In the genomic region with DNA sequence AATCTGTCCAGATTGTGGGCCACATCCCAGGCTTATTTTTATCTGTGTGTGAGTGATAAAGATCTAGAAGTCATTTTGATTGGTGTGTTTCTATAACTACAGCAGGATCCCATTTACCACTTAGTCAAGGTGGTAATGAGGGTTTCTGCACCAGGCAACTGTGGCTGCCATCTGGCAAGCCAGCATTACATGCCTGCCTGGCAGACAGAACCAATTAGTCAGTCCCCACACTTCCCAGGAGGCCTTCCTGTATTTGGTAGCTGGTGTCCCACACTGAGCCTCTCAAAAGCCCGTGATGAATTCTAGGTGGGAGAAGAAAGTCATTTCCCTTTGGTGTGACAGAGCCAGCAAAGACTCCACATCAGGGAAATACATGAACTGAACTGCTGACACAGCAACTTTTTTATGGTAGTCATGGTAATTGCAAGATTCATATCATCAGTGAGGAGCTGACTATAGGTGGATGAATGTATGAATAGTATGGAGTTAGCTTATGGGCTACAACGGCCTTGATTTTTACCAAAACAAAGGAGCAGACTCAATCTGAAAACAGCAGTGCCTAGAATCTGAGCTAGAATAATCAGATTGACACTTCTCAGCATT, we compare ENCODE assay signal across 13 mouse cellular contexts. TPM values are rescaled to one million over a fixed set of nuclear protein-coding genes. Genes with fewer than 3 reads are reported as not detected.
A peak's percentile ranks its signal among the peaks of the same experiment; 100 is the strongest.
DNase-seq lines count a peak whose midpoint lies in the region; ATAC-seq lines count a peak whose summit lies in the region.
"Had no signal": no experiment of that assay in that cellular context is flagged by ENCODE, and none has a peak within 500 bp of the region (broad histone marks: within the 10 kb centered on the region; RNA-seq: fewer than 3 reads in every experiment).

No protein-coding gene starts in this region.

- H3K27me3 ChIP-seq in forebrain, embryonic 11.5 days (ENCODE audit: control insufficient read depth, insufficient read depth, low read length): no peaks in the 10 kb centered on the region
- H3K27me3 ChIP-seq in forebrain, embryonic 10.5 days (ENCODE audit: poor library complexity, severe bottlenecking): no peaks in the 10 kb centered on the region
- no peaks in the 10 kb centered on the region for H3K27me3 ChIP-seq in limb, embryonic 10.5 days (ENCODE audit: low read depth, poor library complexity, severe bottlenecking)
- no peaks in the 10 kb centered on the region for H3K27me3 ChIP-seq in intestine, embryonic 15.5 days (replicated peaks)
- H3K27me3 ChIP-seq: lung, embryonic 15.5 days; neural tube, embryonic 13.5 days; stomach, embryonic 15.5 days had no signal

- no peak overlapping the region for H3K9ac ChIP-seq in forebrain, embryonic 11.5 days (ENCODE audit: low read length)
- no peak overlapping the region for H3K9ac ChIP-seq in intestine, embryonic 15.5 days
- H3K9ac ChIP-seq: lung, embryonic 15.5 days; neural tube, embryonic 13.5 days; stomach, embryonic 15.5 days had no signal

- ATAC-seq in forebrain, embryonic 11.5 days (replicated peaks; ENCODE audit: low FRiP score): peak; percentile 49; the same call in 1 of the 2 replicates
- ATAC-seq in intestine, embryonic 15.5 days: no peak

- H3K9me3 ChIP-seq in forebrain, embryonic 11.5 days (ENCODE audit: control insufficient read depth, low read length): no peaks in the 10 kb centered on the region
- no peaks in the 10 kb centered on the region for H3K9me3 ChIP-seq in forebrain, embryonic 10.5 days
- no peaks in the 10 kb centered on the region for H3K9me3 ChIP-seq in limb, embryonic 10.5 days (replicated peaks)
- H3K9me3 ChIP-seq in intestine, embryonic 15.5 days: no peaks in the 10 kb centered on the region
- H3K9me3 ChIP-seq: lung, embryonic 15.5 days; neural tube, embryonic 13.5 days; stomach, embryonic 15.5 days had no signal

- 71% methylated on average over 2 of the region's 2 CpGs for WGBS in forebrain, embryonic 11.5 days
- WGBS in forebrain, embryonic 10.5 days: 76% methylated on average over 2 of the region's 2 CpGs
- WGBS in limb, embryonic 10.5 days: 51% methylated on average over 2 of the region's 2 CpGs
- WGBS in intestine, embryonic 15.5 days: 66% methylated on average over 2 of the region's 2 CpGs

- no peak for DNase-seq in forebrain, embryonic 11.5 days (ENCODE audit: low spot score)
- no peak for DNase-seq in forebrain, embryonic 10.5 days (ENCODE audit: extremely low spot score, low spot score)
- DNase-seq in cerebellum, adult 18-20 months: peak; percentile 7 to 13
- peak; percentile 7 to 21 for DNase-seq in frontal cortex, adult 2 months (ENCODE audit: extremely low spot score in 1 of 2, low spot score in 1 of 2)
- DNase-seq in limb, embryonic 10.5 days (ENCODE audit: low spot score): peak; percentile 50
- DNase-seq in adrenal gland, postnatal 10 days: no peak
- no peak for DNase-seq in kidney, postnatal 36 days

- no peak overlapping the region for H3K4me3 ChIP-seq in forebrain, embryonic 11.5 days (ENCODE audit: low read depth, low read length)
- H3K4me3 ChIP-seq in forebrain, embryonic 10.5 days: no peak overlapping the region
- H3K4me3 ChIP-seq in limb, embryonic 10.5 days: no peak overlapping the region
- no peak overlapping the region for H3K4me3 ChIP-seq in intestine, embryonic 15.5 days (replicated peaks)
- H3K4me3 ChIP-seq: lung, embryonic 15.5 days; neural tube, embryonic 13.5 days; stomach, embryonic 15.5 days had no signal

- no peak overlapping the region for H3K4me2 ChIP-seq in forebrain, embryonic 11.5 days (ENCODE audit: low read depth, low read length, severe bottlenecking)
- H3K4me2 ChIP-seq in intestine, embryonic 15.5 days (replicated peaks): no peak overlapping the region
- H3K4me2 ChIP-seq: lung, embryonic 15.5 days; neural tube, embryonic 13.5 days; stomach, embryonic 15.5 days had no signal

- no peak overlapping the region for H3K27ac ChIP-seq in forebrain, embryonic 11.5 days (ENCODE audit: low read depth, low read length)
- H3K27ac ChIP-seq in forebrain, embryonic 10.5 days: no peak overlapping the region
- H3K27ac ChIP-seq in limb, embryonic 10.5 days: peak overlapping the region; percentile 61
- H3K27ac ChIP-seq in intestine, embryonic 15.5 days: no peak overlapping the region
- H3K27ac ChIP-seq: lung, embryonic 15.5 days; neural tube, embryonic 13.5 days; stomach, embryonic 15.5 days had no signal

- no peaks in the 10 kb centered on the region for H3K36me3 ChIP-seq in forebrain, embryonic 11.5 days (ENCODE audit: control insufficient read depth, insufficient read depth, low read length)
- H3K36me3 ChIP-seq in forebrain, embryonic 10.5 days (replicated peaks): no peaks in the 10 kb centered on the region
- no peaks in the 10 kb centered on the region for H3K36me3 ChIP-seq in limb, embryonic 10.5 days
- H3K36me3 ChIP-seq in intestine, embryonic 15.5 days: no peaks in the 10 kb centered on the region
- H3K36me3 ChIP-seq: lung, embryonic 15.5 days; neural tube, embryonic 13.5 days; stomach, embryonic 15.5 days had no signal

- no peaks in the 10 kb centered on the region for H3K4me1 ChIP-seq in forebrain, embryonic 11.5 days (replicated peaks; ENCODE audit: control insufficient read depth, insufficient read depth, low read length)
- H3K4me1 ChIP-seq in forebrain, embryonic 10.5 days: no peaks in the 10 kb centered on the region
- peaks cover 8% of the 10 kb centered on the region for H3K4me1 ChIP-seq in limb, embryonic 10.5 days
- no peaks in the 10 kb centered on the region for H3K4me1 ChIP-seq in intestine, embryonic 15.5 days (replicated peaks)
- H3K4me1 ChIP-seq: lung, embryonic 15.5 days; neural tube, embryonic 13.5 days; stomach, embryonic 15.5 days had no signal

RNA-seq across cellular contexts. Expression of a gene that starts 18.5 kb away (rescaled TPM):
- polyA plus RNA-seq in forebrain, embryonic 11.5 days (2014; fragmentation: Nextera tagmentation; extraction: Ambion mirVana): not detected in 2 replicates
- not detected in 2 replicates for polyA plus RNA-seq in forebrain, embryonic 10.5 days (2016; fragmentation: Nextera tagmentation; extraction: Ambion mirVana)
- polyA plus RNA-seq in frontal cortex, adult 2 months (2012; rRNA removed): not detected in 2 replicates
- polyA plus RNA-seq in limb, embryonic 10.5 days (2016; fragmentation: Nextera tagmentation; extraction: Ambion mirVana): not detected in 2 replicates
- total RNA-seq in adrenal gland, postnatal 10 days (2021): not detected
- polyA plus RNA-seq in intestine, embryonic 15.5 days (2015; fragmentation: Nextera tagmentation; extraction: Ambion mirVana): not detected in 2 replicates
- total RNA-seq: hematopoietic stem cell, adult 5-6 weeks had no signal
- polyA plus RNA-seq: large intestine, adult 2 months; neural tube, embryonic 13.5 days had no signal

Comparison
In these comparisons a context has a peak if more than half of its experiments do, and no peak if none do; other contexts are left out.
1. DNase-seq: peak in cerebellum, adult 18-20 months (2 of 2), frontal cortex, adult 2 months (2 of 2) and limb, embryonic 10.5 days (single experiment); none in forebrain, embryonic 11.5 days (single experiment), forebrain, embryonic 10.5 days (single experiment), adrenal gland, postnatal 10 days (single experiment) and kidney, postnatal 36 days (0 of 2).